Mouse (Mus musculus): ENCODE measurements around the gene Gm12166. TPM values are rescaled to one million over a fixed set of nuclear protein-coding genes. Genes with fewer than 3 reads are reported as not detected.
"Not testable (repeated sequence)": the region's sequence is repeated elsewhere in the genome, so short reads cannot be mapped to it uniquely, and the experiment has no call there.

Gm12166 gene
- total RNA-seq (2021) (1 to 10 TPM; 1.2 to 1.6 TPM), polyA plus RNA-seq (2012; rRNA removed) (4.4 and 4.6 TPM in 2 replicates)
- long read RNA-seq, partial matches to known transcripts = 0 of 2 reads
- long read RNA-seq, other reads (novel, unspliced or antisense) = 0 of 2 reads

DNA sequence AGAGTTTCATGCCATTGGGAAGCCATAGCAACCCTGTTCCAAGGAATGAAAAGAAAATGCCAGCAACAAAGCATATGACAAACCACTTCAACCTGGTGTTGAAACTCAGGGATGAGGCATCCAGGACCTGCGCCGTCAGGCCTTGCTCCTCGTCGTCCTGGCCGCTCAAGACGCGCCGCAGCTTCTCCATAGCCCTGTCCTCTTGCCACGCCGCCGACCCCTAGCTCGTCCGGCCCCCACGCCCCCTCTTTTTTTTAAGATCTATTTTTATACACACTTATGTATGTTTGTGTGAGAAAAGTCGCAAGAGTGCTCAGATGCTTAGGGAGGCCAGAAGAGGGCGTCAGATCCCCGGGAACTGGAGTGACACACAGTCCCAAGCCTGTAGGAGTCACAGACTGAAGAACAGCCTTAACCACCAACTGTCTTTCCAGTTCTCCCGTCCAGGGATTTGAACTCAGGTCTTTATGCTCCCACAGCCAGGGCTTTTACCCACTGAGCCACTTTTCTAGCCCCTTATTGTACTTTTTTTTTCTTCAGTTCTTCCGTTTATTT lies at the start of gene Gm12166:
Gm12166 (minus strand) TSS at position 217 of the 555 bp plus-strand sequence.
- H3K27me3 ChIP-seq (ENCODE audit: control insufficient read depth, insufficient read depth, low read length); H3K4me3 ChIP-seq; H3K36me3 ChIP-seq (ENCODE audit: control insufficient read depth, insufficient read depth, low read length); H3K4me1 ChIP-seq (ENCODE audit: control insufficient read depth, insufficient read depth, low read length); H3K79me2 ChIP-seq (replicated peaks; ENCODE audit: control insufficient read depth, insufficient read depth, low read length); H3K9ac ChIP-seq (ENCODE audit: low read depth, low read length); H3K27ac ChIP-seq: not testable (repeated sequence)
- DNase-seq = peak; percentile 75 to 81
- peak; percentile 88 for TF ChIP-seq EP300 (IDR thresholded peaks at IDR 0.05; ENCODE audit: insufficient read depth, low read depth, low read length)
- peak; percentile 72 for TF ChIP-seq CTCF (IDR thresholded peaks at IDR 0.05)
- WGBS = 29% methylated on average over 19 of the region's 19 CpGs
- intact Hi-C loops (cut with DNase I) = loop anchor here (1.0 to 5.0 kb wide), 3 partner anchors 35 to 163 kb away; no protein-coding TSS in a partner anchor

DNA sequence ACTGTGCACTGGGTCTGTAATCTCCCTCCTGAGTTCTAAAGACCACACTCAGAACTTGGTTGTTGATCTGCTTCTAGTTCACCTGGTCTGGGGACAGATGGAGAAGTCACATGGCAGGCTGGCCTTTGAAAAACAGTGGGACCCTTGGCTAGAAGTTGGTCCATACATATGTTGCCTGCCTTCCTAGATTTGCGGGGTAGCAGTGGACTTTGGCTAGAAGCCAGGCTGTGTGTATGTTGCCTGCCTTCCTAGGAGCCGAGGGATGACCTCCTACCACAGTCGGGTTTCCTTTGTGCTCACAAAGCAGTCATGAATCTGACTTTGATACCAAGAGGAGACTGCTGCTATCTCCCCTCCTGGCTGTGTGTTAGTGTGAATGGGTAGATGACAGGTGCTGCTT lies 44.9 kb upstream of the Gm12166 start:
- no peak overlapping the region for H3K9ac ChIP-seq (ENCODE audit: low read depth, low read length)
- H3K27me3 ChIP-seq (ENCODE audit: control insufficient read depth, insufficient read depth, low read length) = no peaks in the 10 kb centered on the region
- peaks cover 9% of the 10 kb centered on the region; the same call in 1 of the 2 replicates for H3K36me3 ChIP-seq (ENCODE audit: control insufficient read depth, insufficient read depth, low read length)
- H3K4me1 ChIP-seq (ENCODE audit: control insufficient read depth, insufficient read depth, low read length) = peaks cover 17% of the 10 kb centered on the region
- H3K79me2 ChIP-seq (replicated peaks; ENCODE audit: control insufficient read depth, insufficient read depth, low read length) = no peaks in the 10 kb centered on the region; the same call in 1 of the 2 replicates
- DNase-seq = no peak
- 50% methylated on average over 3 of the region's 3 CpGs for WGBS
- TF ChIP-seq EP300 (IDR thresholded peaks at IDR 0.05; ENCODE audit: insufficient read depth, low read depth, low read length) = no peak
- peak overlapping the region; percentile 58 for H3K27ac ChIP-seq
- no peak overlapping the region for H3K4me3 ChIP-seq
- intact Hi-C loops (cut with DNase I) = no loop called here

DNA sequence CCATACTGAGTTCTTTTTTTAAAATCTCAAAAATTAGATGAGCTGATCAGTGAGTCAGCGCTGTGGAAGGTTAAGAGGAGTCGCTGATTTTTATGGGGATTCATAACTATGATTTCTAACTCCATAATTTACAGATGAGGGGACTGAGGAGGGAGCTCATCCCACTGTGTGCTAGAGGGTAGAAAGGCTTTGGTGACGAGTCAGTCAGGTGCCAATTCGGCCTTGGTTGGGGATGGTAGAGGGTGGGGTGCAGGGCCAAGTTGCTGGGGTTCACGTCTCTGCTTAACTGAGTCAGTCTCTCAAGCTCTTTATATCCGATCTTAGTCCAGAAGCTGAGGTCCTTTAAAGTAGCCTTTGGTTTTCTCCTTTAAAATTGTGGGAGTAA lies 44.1 kb upstream of the Gm12166 start:
- intact Hi-C loops (cut with DNase I) = no loop called here
- H3K4me1 ChIP-seq (ENCODE audit: control insufficient read depth, insufficient read depth, low read length) = peaks cover 17% of the 10 kb centered on the region
- peaks cover 9% of the 10 kb centered on the region; the same call in 1 of the 2 replicates for H3K36me3 ChIP-seq (ENCODE audit: control insufficient read depth, insufficient read depth, low read length)
- H3K79me2 ChIP-seq (replicated peaks; ENCODE audit: control insufficient read depth, insufficient read depth, low read length) = no peaks in the 10 kb centered on the region; the same call in 1 of the 2 replicates
- TF ChIP-seq POLR2A (IDR thresholded peaks at IDR 0.05; ENCODE audit: insufficient read depth, low read depth, low read length) (no peak), EP300 (IDR thresholded peaks at IDR 0.05; ENCODE audit: insufficient read depth, low read depth, low read length) (no peak), CTCF (IDR thresholded peaks at IDR 0.05) (no peak)
- H3K9ac ChIP-seq (ENCODE audit: low read depth, low read length) = no peak overlapping the region
- H3K4me3 ChIP-seq = no peak overlapping the region
- peak overlapping the region; percentile 58 for H3K27ac ChIP-seq
- H3K27me3 ChIP-seq (ENCODE audit: control insufficient read depth, insufficient read depth, low read length) = no peaks in the 10 kb centered on the region
- DNase-seq = no peak
- WGBS = 61% methylated on average over 6 of the region's 6 CpGs

GRCm38 (mm10) chr11:46095477-46096264 lies 43.5 kb upstream of the Gm12166 start:
- WGBS = 41% methylated on average over 9 of the region's 9 CpGs
- H3K36me3 ChIP-seq (ENCODE audit: control insufficient read depth, insufficient read depth, low read length) = peaks cover 9% of the 10 kb centered on the region; the same call in 1 of the 2 replicates
- no peaks in the 10 kb centered on the region; the same call in 1 of the 2 replicates for H3K79me2 ChIP-seq (replicated peaks; ENCODE audit: control insufficient read depth, insufficient read depth, low read length)
- DNase-seq = peak; percentile 53 to 67
- peak overlapping the region; percentile 58 for H3K27ac ChIP-seq
- H3K9ac ChIP-seq (ENCODE audit: low read depth, low read length) = no peak overlapping the region
- intact Hi-C loops (cut with DNase I) = no loop called here
- H3K27me3 ChIP-seq (ENCODE audit: control insufficient read depth, insufficient read depth, low read length) = no peaks in the 10 kb centered on the region
- TF ChIP-seq EP300 (IDR thresholded peaks at IDR 0.05; ENCODE audit: insufficient read depth, low read depth, low read length) (0 out of 2 replicates have a peak, but pooled peaks have one; percentile 39), POLR2A (IDR thresholded peaks at IDR 0.05; ENCODE audit: insufficient read depth, low read depth, low read length) (no peak), CTCF (IDR thresholded peaks at IDR 0.05) (no peak)
- H3K4me1 ChIP-seq (ENCODE audit: control insufficient read depth, insufficient read depth, low read length) = peaks cover 18% of the 10 kb centered on the region
- no peak overlapping the region for H3K4me3 ChIP-seq

DNA sequence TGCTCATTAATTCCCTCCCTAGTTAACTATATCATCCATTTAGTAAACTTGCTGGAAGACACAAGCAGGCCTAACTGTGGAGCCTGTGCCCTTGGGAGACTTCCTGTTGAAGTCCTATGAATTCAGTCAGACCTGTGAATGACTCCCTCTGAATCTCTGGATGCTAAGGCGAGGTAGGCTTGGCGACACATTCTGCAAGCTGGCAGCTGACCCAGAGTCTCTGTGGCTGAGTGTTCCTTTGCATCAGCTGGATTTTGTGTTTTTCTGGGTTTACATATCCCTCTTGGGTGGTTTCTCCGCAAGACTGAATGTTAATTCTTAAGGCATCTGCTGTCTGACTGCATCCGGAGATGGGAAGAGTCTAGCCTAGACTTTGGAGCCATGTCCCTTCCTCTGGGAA lies 40.0 kb upstream of the Gm12166 start:
- TF ChIP-seq POLR2A (IDR thresholded peaks at IDR 0.05; ENCODE audit: insufficient read depth, low read depth, low read length) (no peak), EP300 (IDR thresholded peaks at IDR 0.05; ENCODE audit: insufficient read depth, low read depth, low read length) (no peak), CTCF (IDR thresholded peaks at IDR 0.05) (no peak)
- WGBS = 27% methylated on average over 4 of the region's 4 CpGs
- intact Hi-C loops (cut with DNase I) = no loop called here
- no peaks in the 10 kb centered on the region for H3K79me2 ChIP-seq (replicated peaks; ENCODE audit: control insufficient read depth, insufficient read depth, low read length)
- peak overlapping the region; percentile 37 for H3K27ac ChIP-seq
- H3K36me3 ChIP-seq (ENCODE audit: control insufficient read depth, insufficient read depth, low read length) = peaks cover 17% of the 10 kb centered on the region
- H3K4me3 ChIP-seq = no peak overlapping the region
- H3K27me3 ChIP-seq (ENCODE audit: control insufficient read depth, insufficient read depth, low read length) = no peaks in the 10 kb centered on the region
- H3K4me1 ChIP-seq (ENCODE audit: control insufficient read depth, insufficient read depth, low read length) = peaks cover 30% of the 10 kb centered on the region
- H3K9ac ChIP-seq (ENCODE audit: low read depth, low read length) = no peak overlapping the region
- no peak for DNase-seq

Data from heart, adult 2 months (tissue).